Mouse (Mus musculus) kidney, postnatal 14 days (tissue): ENCODE results near the gene Vmn1r143.
"Not testable (repeated sequence)": the region's sequence is repeated elsewhere in the genome, so short reads cannot be mapped to it uniquely, and the experiment has no call there.

Experiments
- DNase-seq: peaks from one replicate; pipeline ENCODE4 v3.0.0; 2022; ENCODE audit warnings: mixed read lengths

Vmn1r143 gene

DNA sequence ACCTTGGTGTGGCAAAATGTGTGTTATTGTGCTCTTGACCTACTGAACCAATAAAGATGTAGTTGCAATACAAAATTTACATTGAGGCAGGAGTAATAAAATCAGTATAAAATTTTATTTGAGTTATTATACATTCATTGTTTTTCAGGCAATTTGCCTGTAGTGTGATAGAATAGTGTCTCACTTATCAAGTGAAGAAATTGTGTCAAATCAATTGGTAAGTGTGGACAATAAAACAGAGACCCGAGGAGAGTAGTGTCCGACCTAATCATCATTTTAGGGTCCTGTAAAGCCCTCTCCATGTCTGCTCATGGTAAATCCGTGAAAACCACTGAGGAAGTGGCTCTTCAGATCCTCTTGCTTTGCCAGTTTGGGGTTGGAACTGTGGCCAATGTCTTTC is at the start of gene Vmn1r143:
Gene Vmn1r143 (plus strand): TSS at position 301 of the 400 bp plus-strand sequence.
- DNase-seq, result not testable (repeated sequence)

- DNase-seq, result not testable (repeated sequence)
Observed at GRCm38 (mm10) chr7:22163935-22164334, 25.2 kb upstream of the Vmn1r143 start, which contains the start of gene Vmn1r142. TSS of gene Vmn1r142 (minus strand) at chr7:22164035.

GRCm38 (mm10) chr7:22201164-22201563 is 12.0 kb downstream of the Vmn1r143 start, which contains the start of gene Gm8653:
TSS of gene Gm8653 (minus strand) at chr7:22201264.
- not testable (repeated sequence) for DNase-seq

DNA sequence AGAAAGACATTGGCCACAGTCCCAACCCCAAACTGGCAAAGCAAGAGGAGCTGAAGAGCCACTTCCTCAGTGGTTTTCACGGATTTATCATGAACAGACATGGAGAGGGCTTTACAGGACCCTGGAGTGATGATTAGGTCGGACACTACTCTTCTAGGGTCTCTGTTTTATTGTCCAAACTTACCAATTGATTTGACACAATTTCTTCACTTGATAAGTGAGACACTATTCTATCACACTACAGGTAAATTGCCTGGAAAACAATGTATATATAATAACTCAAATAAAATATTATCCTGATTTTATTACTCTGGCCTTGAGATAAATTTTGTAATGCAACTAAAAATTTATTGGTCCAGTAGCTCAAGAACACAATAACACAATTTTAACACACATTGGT is 40.2 kb downstream of the Vmn1r143 start, which contains the start of gene Gm8453:
Gene Gm8453 (minus strand): TSS at position 101 of the 400 bp plus-strand sequence.
- not testable (repeated sequence) for DNase-seq
